Mouse (Mus musculus) layer of hippocampus, adult 8-10 months (tissue): ENCODE data around the gene Cd101. TPM values are rescaled to one million over a fixed set of nuclear protein-coding genes. Genes with fewer than 3 reads are reported as not detected.
A peak's percentile ranks its signal among the peaks of the same experiment; 100 is the strongest.

Source experiments
- DNase-seq, 2 experiments: peaks; one replicate each; pipeline ENCODE4 v3.0.0; 2022; ENCODE audit warnings: low spot score in 2 of 2
- total RNA-seq, 4 experiments: library from RNA; stranded (reverse); gene quantifications; 2 replicates each; pipeline ENCODE4 v1.2.4; 2022

Gene Cd101
- total RNA-seq = 1 to 10 TPM in 1 of 4 experiments, under 1 TPM in 3; 0.14 to 1.1 (median 0.64) TPM

DNA sequence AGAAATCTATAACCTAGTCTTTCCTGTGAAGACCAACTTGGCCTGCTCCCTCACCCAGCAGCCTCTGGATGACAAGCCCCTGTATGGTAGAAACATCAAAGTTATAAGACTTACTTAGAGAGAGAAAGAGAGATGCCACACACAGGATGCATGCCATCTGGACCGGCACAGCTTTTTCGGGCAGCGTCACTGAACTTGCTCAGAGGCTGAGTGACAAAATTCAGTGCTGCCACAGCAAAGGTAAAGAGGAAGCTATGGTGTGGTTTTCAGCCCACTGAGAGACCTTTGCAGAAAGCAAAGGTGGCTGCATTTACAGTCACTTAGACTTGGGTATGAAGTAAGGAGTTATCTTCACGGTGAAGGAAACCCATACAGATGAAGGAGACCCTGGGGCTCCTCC, at the start of gene Cd101:
TSS of gene Cd101 (minus strand) at position 218 of the 400 bp plus-strand sequence.
- DNase-seq = no peak

DNA sequence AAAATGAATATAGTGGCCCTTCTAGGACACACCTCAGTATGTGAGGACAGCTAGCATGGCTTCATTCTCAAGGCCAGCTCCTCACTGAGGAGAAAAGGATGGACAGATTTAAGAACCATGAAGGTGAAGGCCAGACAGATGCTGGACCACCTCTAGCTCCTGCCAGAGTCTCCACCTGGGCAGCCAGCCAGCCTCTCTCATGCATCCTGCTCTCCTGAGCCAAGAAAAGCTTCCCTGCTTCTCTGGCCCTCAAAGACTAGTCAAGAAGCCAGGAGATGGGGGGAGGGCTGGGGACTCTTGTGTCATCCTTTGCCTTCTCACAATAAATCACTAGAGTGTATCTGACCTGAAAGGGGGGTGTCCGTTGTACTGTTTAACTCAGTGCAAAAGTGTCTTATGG, 49.0 kb upstream of the Cd101 start:
- DNase-seq = no peak

DNA sequence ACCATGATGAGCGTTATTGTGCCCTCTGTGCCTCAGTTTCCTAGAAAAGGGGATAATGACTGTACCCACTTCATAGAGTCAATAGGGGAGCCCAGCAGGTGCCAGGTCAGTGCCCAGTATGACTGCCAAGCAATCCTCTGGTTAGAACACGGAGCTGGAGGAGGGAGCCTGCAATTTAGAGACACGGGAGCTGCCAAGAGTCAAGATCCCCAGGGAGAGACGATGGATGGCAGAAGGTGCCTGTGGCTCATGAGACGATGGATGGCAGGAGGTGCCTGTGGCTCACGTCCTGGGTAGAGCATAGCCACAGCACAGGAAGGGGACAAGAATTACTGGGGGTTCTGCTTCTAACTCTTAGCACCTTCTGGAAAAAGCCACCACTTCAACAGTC, 48.3 kb upstream of the Cd101 start:
- DNase-seq = no peak

DNA sequence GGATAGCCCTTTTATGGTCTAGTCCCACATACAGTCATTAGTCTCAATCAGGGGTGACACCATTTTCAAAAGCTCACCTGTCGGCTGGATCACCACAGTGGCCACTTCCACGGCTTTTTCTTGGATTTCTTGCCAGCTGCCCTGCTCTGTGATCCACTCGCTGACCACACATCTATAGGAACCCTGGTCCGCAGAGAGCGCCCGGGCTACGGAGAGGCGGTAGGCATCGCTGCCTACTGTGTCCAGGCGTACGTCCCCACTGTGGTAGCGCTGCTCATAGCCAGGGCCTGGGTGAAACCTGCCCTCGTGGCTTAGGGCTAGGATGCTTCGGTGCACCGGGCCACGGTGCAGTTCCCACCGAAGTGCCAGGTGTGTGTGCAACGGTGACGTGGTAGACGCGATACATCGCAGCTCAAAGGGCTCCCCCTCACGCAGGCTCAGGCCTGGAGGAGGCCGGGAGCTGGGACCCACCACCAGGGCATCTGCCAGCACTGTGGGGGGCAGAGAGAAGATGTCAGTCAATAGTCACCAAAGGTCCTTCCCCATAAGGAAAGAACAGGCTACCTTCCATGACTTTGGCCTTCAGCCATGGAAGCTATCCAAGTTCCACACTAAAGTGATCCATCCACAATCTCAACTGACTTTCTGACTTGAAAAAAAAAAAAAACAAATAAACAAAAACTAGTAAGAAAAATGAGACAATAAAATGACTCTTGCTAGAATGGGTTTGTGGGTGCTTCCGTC, 47.8 kb upstream of the Cd101 start:
- no peak for DNase-seq

GRCm38 (mm10) chr3:101075866-101076265, 46.5 kb upstream of the Cd101 start:
- DNase-seq = no peak

DNA sequence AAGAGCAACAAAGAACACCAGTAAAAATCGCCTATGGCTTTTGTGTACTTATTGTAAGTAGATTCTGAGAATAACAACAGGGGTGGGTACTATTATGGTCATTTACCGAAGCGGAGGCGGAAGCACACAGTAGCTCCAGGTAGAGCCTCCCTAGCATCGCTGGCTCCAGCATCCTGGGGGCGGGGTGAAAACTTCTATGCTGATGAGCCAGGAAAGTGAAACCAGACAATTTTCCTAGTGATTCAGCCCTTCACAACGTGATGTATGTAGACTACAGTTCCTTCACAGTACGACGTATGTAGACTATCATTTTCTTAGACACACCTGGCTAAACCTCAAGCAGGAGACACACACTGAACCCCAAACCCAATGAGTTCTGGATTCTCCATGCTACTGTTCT, 44.0 kb upstream of the Cd101 start:
- DNase-seq = no peak

DNA sequence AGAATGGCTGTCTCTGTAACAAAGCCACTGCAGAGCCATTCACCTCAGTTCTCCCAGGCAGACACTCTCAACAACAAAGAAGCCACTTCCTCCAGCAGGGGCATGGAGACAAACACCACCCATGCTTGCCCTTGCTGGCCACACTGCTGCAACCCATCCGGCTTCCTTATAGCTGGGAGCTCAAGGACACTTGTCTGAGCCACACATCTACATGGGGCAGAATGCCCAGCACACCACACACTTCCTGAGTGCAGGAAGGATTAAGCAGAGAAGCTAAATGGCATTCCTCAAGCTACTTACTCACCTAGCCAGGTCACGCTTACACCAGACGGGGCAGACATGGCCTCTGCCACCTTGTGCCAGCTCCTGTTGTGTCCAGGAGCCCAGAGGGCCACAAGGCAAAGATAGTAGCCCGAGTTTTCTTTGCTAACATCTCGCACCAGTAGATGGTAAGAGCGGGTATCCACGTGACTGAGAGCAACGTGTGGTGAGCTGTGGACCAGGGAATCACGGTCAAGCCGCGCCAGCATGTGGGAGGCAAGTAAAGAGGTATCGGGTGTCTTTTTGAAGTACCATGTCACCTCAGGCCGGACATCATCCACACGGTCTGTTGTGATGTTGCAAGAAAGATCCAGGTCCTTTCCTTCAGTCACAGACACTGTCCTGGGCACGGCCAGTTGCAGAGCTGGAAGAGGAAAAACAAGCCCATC, 43.3 kb upstream of the Cd101 start:
- DNase-seq = no peak

- DNase-seq = no peak
These were observed 42.2 kb upstream of the Cd101 start for GRCm38 (mm10) chr3:101071576-101071975.

GRCm38 (mm10) chr3:101070796-101071235, 41.5 kb upstream of the Cd101 start:
- no peak for DNase-seq

DNA sequence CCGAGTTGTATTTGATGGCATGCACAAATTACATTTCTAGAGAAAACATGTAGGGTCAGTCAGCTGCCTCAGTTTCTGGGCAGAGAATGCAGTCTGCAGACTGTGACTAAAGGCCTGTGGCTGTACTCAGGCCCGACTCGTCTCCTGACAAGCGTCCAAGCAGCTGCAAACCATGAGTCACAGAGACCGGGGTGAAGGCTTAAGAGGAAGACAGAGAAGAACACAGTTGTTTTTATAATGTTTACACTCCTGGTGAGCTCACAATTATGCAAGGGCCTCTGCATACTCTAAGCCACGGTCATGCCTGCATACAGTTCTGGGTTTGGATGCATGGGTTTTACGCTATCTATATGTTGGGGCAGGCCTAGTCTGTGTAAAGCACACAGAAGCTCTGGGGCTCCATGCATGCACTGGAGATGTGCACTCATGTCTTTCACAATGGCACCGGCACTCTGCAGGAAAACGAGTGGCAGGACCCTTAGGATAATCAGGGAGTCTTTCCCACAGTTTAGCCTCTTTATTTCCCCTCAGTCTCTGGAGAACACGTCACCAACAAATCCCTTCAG, 41.0 kb upstream of the Cd101 start:
- DNase-seq = no peak

DNA sequence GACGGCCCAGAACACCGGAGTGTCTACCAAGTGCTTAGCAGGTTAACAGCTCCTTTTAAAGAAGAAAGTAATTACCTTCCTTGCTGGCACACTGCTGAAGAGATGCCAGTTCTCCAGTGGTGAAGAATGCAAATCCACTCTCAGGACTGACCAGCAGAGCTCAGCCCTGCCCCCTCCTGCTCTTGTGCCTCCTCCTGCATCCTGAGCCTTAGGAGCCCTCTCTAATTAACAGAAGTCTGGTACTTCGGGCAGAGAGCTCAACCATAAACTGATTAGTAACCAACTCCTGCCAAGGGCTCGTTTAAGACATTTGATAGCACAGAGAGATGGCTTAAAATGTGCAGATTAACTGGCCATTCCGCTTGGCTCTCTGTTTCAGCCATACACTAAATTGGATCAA, 39.3 kb upstream of the Cd101 start:
- no peak for DNase-seq

GRCm38 (mm10) chr3:101066175-101066574, 36.8 kb upstream of the Cd101 start:
- DNase-seq = no peak

DNA sequence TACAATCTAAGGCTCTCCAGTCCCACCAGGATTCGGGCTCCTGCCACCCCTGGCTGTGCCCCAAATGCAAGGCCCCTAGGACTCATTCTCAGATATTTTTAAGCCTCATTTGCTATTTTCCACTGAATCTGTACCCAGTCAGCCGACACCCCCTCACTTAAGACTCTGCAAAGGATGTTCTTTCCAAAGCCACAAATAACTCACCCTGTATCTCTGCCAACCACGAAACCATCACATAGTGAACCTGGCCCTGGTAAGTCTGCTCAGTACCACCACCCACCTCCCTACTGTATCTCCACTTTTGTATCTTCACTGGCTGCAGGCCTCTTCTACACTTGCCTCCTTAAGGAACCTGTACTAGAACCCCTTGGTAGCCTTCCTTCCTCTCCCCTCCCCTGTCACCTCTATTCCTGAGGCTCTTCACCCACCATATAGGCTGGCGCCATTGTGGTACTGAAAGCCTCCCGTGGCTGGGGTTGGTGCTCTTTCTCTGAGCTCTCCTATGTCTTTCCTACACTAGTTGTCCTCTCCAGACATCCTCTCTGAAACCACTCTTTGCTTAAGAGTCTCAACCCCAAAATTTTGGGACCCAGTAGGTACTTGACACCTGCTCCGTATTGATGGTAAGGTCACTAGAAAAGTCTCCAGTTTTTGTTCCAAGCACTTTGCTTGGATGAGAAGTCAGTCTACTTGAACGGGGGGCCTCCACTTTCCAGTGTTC, 32.7 kb upstream of the Cd101 start:
- DNase-seq = no peak

GRCm38 (mm10) chr3:101059214-101059613, 29.9 kb upstream of the Cd101 start:
- DNase-seq = no peak

- no peak for DNase-seq
These were observed 28.8 kb upstream of the Cd101 start for GRCm38 (mm10) chr3:101058203-101058602.

GRCm38 (mm10) chr3:101055216-101055615, 25.9 kb upstream of the Cd101 start:
- DNase-seq = no peak

GRCm38 (mm10) chr3:101051601-101052000, 22.2 kb upstream of the Cd101 start:
- DNase-seq = no peak

GRCm38 (mm10) chr3:101049997-101050396, 20.6 kb upstream of the Cd101 start:
- no peak for DNase-seq

- no peak for DNase-seq
These were observed 19.4 kb upstream of the Cd101 start for GRCm38 (mm10) chr3:101048781-101049180.

DNA sequence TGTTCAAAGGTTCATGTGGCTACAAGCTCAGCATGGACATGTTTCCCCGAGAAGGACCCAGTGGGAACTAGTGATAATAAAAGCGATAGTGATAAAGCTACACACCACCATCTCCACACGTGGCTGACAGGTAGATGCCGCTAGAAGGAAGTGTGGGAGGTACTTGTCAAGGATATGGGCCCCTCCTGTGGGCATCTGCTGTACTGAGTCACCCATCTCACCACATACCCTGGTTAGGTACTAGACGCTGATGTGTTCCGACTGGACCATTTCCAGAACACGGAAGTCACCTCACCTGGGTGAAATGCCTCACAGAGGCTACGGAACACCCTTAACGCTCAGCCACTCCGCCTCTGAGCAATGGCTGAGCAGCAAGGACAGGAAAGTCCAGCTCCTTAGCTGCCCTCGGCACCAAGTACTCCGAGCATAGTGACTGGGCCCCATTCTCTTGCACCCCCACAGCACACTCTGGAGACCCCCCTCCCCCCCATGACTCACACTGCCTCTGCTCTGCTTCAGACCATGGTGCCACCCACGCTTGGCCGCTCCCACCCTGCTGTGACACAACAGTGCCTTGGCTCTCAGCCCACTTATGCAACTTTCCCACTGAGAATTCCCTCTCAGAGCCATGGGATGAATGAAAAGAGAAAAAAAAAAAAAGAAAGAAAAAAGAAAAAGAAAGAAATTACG, 18.4 kb upstream of the Cd101 start:
- peak; percentile 68 to 73 for DNase-seq

GRCm38 (mm10) chr3:101045431-101045830, 16.1 kb upstream of the Cd101 start:
- DNase-seq = no peak
